Mouse (Mus musculus): ENCODE data around the gene Nlgn1. TPM values are rescaled to one million over a fixed set of nuclear protein-coding genes. Genes with fewer than 3 reads are reported as not detected.
"Not testable (repeated sequence)": the region's sequence is repeated elsewhere in the genome, so short reads cannot be mapped to it uniquely, and the experiment has no call there.

Gene Nlgn1
- polyA plus RNA-seq, 1 experiment, result not detected

DNA sequence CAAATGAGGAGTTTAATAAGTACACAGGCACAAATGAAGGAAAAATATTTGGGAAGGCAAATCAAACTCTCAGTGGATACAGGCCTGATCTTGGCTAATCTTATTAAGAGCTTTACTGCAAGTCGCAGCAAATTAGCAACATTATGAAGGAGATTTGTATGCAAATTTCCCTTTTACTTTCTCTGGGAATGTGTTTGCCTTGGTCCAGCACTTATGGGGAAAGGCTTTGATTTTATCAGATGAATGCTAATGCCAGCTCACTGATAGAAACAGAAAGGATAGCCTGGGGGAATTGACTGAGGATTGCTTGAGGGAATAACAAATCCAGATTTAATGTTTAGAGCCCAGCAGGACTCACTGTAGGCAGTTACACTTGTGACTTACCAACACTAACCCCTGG is 725.7 kb downstream of the Nlgn1 start:
- no peak overlapping the region for H3K4me3 ChIP-seq
- no peak overlapping the region for H3ac ChIP-seq (ENCODE audit: control insufficient read depth, insufficient read length)
- no peak overlapping the region for H3K4me2 ChIP-seq (ENCODE audit: low read depth)
- H3K79me2 ChIP-seq (ENCODE audit: control insufficient read depth, insufficient read depth), result no peaks in the 10 kb centered on the region
- no peak for TF ChIP-seq MAX (IDR thresholded peaks at IDR 0.05; ENCODE audit: low read depth)
- no peak for TF ChIP-seq MYOG (IDR thresholded peaks at IDR 0.05; ENCODE audit: control insufficient read depth in 1 of 3, insufficient read depth in 1 of 3, insufficient read length in 2 of 3, low read depth in 2 of 3)
- TF ChIP-seq POLR2A (IDR thresholded peaks at IDR 0.05; ENCODE audit: insufficient read length, low read depth), result no peak
- no peak for TF ChIP-seq E2F4 (IDR thresholded peaks at IDR 0.05; ENCODE audit: insufficient read depth)
- TF ChIP-seq USF1 (IDR thresholded peaks at IDR 0.05; ENCODE audit: low read depth), result no peak
- TF ChIP-seq POLR2AphosphoS2 (IDR thresholded peaks at IDR 0.05; ENCODE audit: insufficient read length, low read depth), result no peak
- no peak for TF ChIP-seq REST (IDR thresholded peaks at IDR 0.05; ENCODE audit: insufficient read depth, insufficient read length)
- no peak for TF ChIP-seq MYOD1 (IDR thresholded peaks at IDR 0.05; ENCODE audit: control insufficient read depth in 1 of 3, insufficient read length in 2 of 3, low read depth in 2 of 3)
- no peak for TF ChIP-seq TCF12 (IDR thresholded peaks at IDR 0.05; ENCODE audit: insufficient read depth, poor library complexity, severe bottlenecking)
- TF ChIP-seq SRF (IDR thresholded peaks at IDR 0.05; ENCODE audit: control insufficient read depth, insufficient read length, low read depth), result no peak
- TF ChIP-seq CEBPB (IDR thresholded peaks at IDR 0.05; ENCODE audit: insufficient read depth, poor library complexity, severe bottlenecking), result no peak
- no peak for TF ChIP-seq TCF3 (IDR thresholded peaks at IDR 0.05; ENCODE audit: insufficient read length, low read depth)
- no peaks in the 10 kb centered on the region for H3K27me3 ChIP-seq (ENCODE audit: control insufficient read depth, insufficient read depth, insufficient read length)
- H3K36me3 ChIP-seq (ENCODE audit: control insufficient read depth, insufficient read depth), result no peaks in the 10 kb centered on the region

GRCm38 (mm10) chr3:25597513-25597912 is 734.7 kb downstream of the Nlgn1 start:
- H3K4me3 ChIP-seq, result no peak overlapping the region
- H3ac ChIP-seq (ENCODE audit: control insufficient read depth, insufficient read length), result no peak overlapping the region
- no peaks in the 10 kb centered on the region for H3K36me3 ChIP-seq (ENCODE audit: control insufficient read depth, insufficient read depth)
- no peaks in the 10 kb centered on the region for H3K27me3 ChIP-seq (ENCODE audit: control insufficient read depth, insufficient read depth, insufficient read length)
- H3K79me2 ChIP-seq (ENCODE audit: control insufficient read depth, insufficient read depth), result no peaks in the 10 kb centered on the region
- H3K4me2 ChIP-seq (ENCODE audit: low read depth), result no peak overlapping the region
- TF ChIP-seq USF1 (IDR thresholded peaks at IDR 0.05; ENCODE audit: low read depth) (no peak), REST (IDR thresholded peaks at IDR 0.05; ENCODE audit: insufficient read depth, insufficient read length) (no peak), TCF3 (IDR thresholded peaks at IDR 0.05; ENCODE audit: insufficient read length, low read depth) (no peak)

DNA sequence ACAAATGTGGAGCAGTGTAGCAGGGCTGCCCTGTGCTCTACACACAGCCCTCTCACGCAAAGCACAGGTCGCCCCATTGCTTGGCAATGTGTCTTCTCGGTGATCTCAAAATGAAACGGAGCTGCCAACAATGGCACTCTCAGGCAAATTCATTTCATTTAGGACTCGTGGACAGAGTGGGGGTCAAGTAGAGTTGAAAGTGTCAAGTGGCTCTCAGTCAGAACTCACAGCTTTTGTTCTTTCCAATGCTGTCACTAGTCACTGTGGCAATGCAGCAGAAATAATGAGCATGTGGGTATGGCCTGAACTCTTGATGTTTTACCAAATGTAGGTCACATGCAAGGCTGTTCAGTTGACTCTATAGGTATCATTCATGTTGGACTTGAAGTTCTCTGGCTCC is 756.7 kb downstream of the Nlgn1 start:
- Histone ChIP-seq H3K4me2 (ENCODE audit: low read depth) (no peak overlapping the region), H3ac (ENCODE audit: control insufficient read depth, insufficient read length) (no peak overlapping the region), H3K4me3 (no peak overlapping the region), H3K79me2 (ENCODE audit: control insufficient read depth, insufficient read depth) (no peaks in the 10 kb centered on the region), H3K27me3 (ENCODE audit: control insufficient read depth, insufficient read depth, insufficient read length) (no peaks in the 10 kb centered on the region), H3K36me3 (ENCODE audit: control insufficient read depth, insufficient read depth) (no peaks in the 10 kb centered on the region)
- TF ChIP-seq E2F4 (IDR thresholded peaks at IDR 0.05; ENCODE audit: insufficient read depth) (no peak), MAX (IDR thresholded peaks at IDR 0.05; ENCODE audit: low read depth) (no peak), USF1 (IDR thresholded peaks at IDR 0.05; ENCODE audit: low read depth) (no peak), CEBPB (IDR thresholded peaks at IDR 0.05; ENCODE audit: insufficient read depth, poor library complexity, severe bottlenecking) (no peak), SRF (IDR thresholded peaks at IDR 0.05; ENCODE audit: control insufficient read depth, insufficient read length, low read depth) (no peak), TCF12 (IDR thresholded peaks at IDR 0.05; ENCODE audit: insufficient read depth, poor library complexity, severe bottlenecking) (no peak), MYOG (IDR thresholded peaks at IDR 0.05; ENCODE audit: control insufficient read depth in 1 of 3, insufficient read depth in 1 of 3, insufficient read length in 2 of 3, low read depth in 2 of 3) (no peak), MYOD1 (IDR thresholded peaks at IDR 0.05; ENCODE audit: control insufficient read depth in 1 of 3, insufficient read length in 2 of 3, low read depth in 2 of 3) (no peak), POLR2AphosphoS2 (IDR thresholded peaks at IDR 0.05; ENCODE audit: insufficient read length, low read depth) (no peak), POLR2A (IDR thresholded peaks at IDR 0.05; ENCODE audit: insufficient read length, low read depth) (no peak), TCF3 (IDR thresholded peaks at IDR 0.05; ENCODE audit: insufficient read length, low read depth) (no peak), REST (IDR thresholded peaks at IDR 0.05; ENCODE audit: insufficient read depth, insufficient read length) (no peak)

- Histone ChIP-seq H3K27me3 (ENCODE audit: control insufficient read depth, insufficient read depth, insufficient read length) (no peaks in the 10 kb centered on the region), H3K4me2 (ENCODE audit: low read depth) (no peak overlapping the region), H3K36me3 (ENCODE audit: control insufficient read depth, insufficient read depth) (no peaks in the 10 kb centered on the region), H3K79me2 (ENCODE audit: control insufficient read depth, insufficient read depth) (no peaks in the 10 kb centered on the region), H3ac (ENCODE audit: control insufficient read depth, insufficient read length) (no peak overlapping the region), H3K4me3 (no peak overlapping the region)
- TF ChIP-seq USF1 (IDR thresholded peaks at IDR 0.05; ENCODE audit: low read depth) (no peak), POLR2AphosphoS2 (IDR thresholded peaks at IDR 0.05; ENCODE audit: insufficient read length, low read depth) (no peak), MAX (IDR thresholded peaks at IDR 0.05; ENCODE audit: low read depth) (no peak), CEBPB (IDR thresholded peaks at IDR 0.05; ENCODE audit: insufficient read depth, poor library complexity, severe bottlenecking) (no peak), TCF3 (IDR thresholded peaks at IDR 0.05; ENCODE audit: insufficient read length, low read depth) (no peak), POLR2A (IDR thresholded peaks at IDR 0.05; ENCODE audit: insufficient read length, low read depth) (no peak), MYOG (IDR thresholded peaks at IDR 0.05; ENCODE audit: control insufficient read depth in 1 of 3, insufficient read depth in 1 of 3, insufficient read length in 2 of 3, low read depth in 2 of 3) (no peak), SRF (IDR thresholded peaks at IDR 0.05; ENCODE audit: control insufficient read depth, insufficient read length, low read depth) (no peak), TCF12 (IDR thresholded peaks at IDR 0.05; ENCODE audit: insufficient read depth, poor library complexity, severe bottlenecking) (no peak), E2F4 (IDR thresholded peaks at IDR 0.05; ENCODE audit: insufficient read depth) (no peak), REST (IDR thresholded peaks at IDR 0.05; ENCODE audit: insufficient read depth, insufficient read length) (no peak), MYOD1 (IDR thresholded peaks at IDR 0.05; ENCODE audit: control insufficient read depth in 1 of 3, insufficient read length in 2 of 3, low read depth in 2 of 3) (no peak)
Observed at GRCm38 (mm10) chr3:25574840-25575239, 757.4 kb downstream of the Nlgn1 start.

- not testable (repeated sequence) for H3K4me2 ChIP-seq (ENCODE audit: low read depth); H3K36me3 ChIP-seq (ENCODE audit: control insufficient read depth, insufficient read depth); H3K27me3 ChIP-seq (ENCODE audit: control insufficient read depth, insufficient read depth, insufficient read length); H3K4me3 ChIP-seq; H3K79me2 ChIP-seq (ENCODE audit: control insufficient read depth, insufficient read depth); H3ac ChIP-seq (ENCODE audit: control insufficient read depth, insufficient read length)
Observed at GRCm38 (mm10) chr3:25558513-25558912, 773.7 kb downstream of the Nlgn1 start.

DNA sequence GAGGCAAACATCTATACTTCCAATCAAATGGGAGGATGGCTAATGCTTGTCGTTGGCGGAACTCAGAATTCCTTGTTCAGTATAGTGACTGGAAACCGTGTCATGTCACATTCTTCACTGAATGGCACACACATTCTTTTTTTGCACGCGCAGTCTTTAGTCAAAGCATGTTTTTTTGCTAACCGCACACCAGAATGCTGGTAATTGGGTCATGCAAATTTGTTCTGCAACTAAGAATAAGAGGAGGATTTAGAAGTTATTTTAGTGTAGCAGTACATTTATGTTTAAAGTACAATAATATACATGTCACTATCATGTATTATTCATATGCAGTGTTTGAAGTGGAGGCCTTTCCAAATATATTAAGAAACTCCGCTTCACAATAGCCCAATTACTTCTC is 783.2 kb downstream of the Nlgn1 start:
- not testable (repeated sequence) for H3K4me2 ChIP-seq (ENCODE audit: low read depth)

GRCm38 (mm10) chr3:25524236-25524635 is 808.0 kb downstream of the Nlgn1 start:
- not testable (repeated sequence) for H3K4me2 ChIP-seq (ENCODE audit: low read depth); H3K36me3 ChIP-seq (ENCODE audit: control insufficient read depth, insufficient read depth); H3K79me2 ChIP-seq (ENCODE audit: control insufficient read depth, insufficient read depth); H3ac ChIP-seq (ENCODE audit: control insufficient read depth, insufficient read length); H3K27me3 ChIP-seq (ENCODE audit: control insufficient read depth, insufficient read depth, insufficient read length); H3K4me3 ChIP-seq

More for the DNA sequence above, 783.2 kb downstream of the Nlgn1 start:
- not testable (repeated sequence) for H3ac ChIP-seq (ENCODE audit: control insufficient read depth, insufficient read length); H3K27me3 ChIP-seq (ENCODE audit: control insufficient read depth, insufficient read depth, insufficient read length); H3K4me3 ChIP-seq; H3K36me3 ChIP-seq (ENCODE audit: control insufficient read depth, insufficient read depth); H3K79me2 ChIP-seq (ENCODE audit: control insufficient read depth, insufficient read depth)
